Mouse (Mus musculus) intestine, embryonic 15.5 days (tissue): ENCODE measurements at regions not wholly inside any gene's neighbourhood (a gene's known extent, or its start where the extent isn't known, plus 50 kb on each side); places are given as distances from the start of the nearest gene placed in this dataset.
"Not testable (repeated sequence)": the region's sequence is repeated elsewhere in the genome, so short reads cannot be mapped to it uniquely, and the experiment has no call there.

Experiments
- ATAC-seq: fragments of 200-750 bp; cut with Nextera tagmentation; 2 replicates; pipeline ENCODE4 v1.8.0; 2017; ENCODE audit warnings: moderate TSS enrichment, moderate library complexity
- H3K27ac ChIP-seq: fragments of 300-500 bp; sonication (generic); 2 replicates; pipeline ENCODE4 v1.5.1; 2015; ENCODE audit warnings: mild to moderate bottlenecking, inconsistent platforms
- H3K27me3 ChIP-seq: fragments of 300-500 bp; sonication (generic); replicated peaks from 2 replicates; pipeline ENCODE4 v1.6.1; 2015; ENCODE audit warnings: inconsistent platforms
- H3K36me3 ChIP-seq: fragments of 300-500 bp; sonication (generic); 2 replicates; pipeline ENCODE4 v1.6.1; 2015; ENCODE audit warnings: inconsistent platforms
- H3K4me1 ChIP-seq: fragments of 300-500 bp; sonication (generic); replicated peaks from 2 replicates; pipeline ENCODE4 v1.6.1; 2015; ENCODE audit warnings: inconsistent platforms
- H3K4me2 ChIP-seq: fragments of 300-500 bp; sonication (generic); replicated peaks from 2 replicates; pipeline ENCODE4 v1.6.1; 2015; ENCODE audit warnings: mild to moderate bottlenecking, inconsistent platforms
- H3K4me3 ChIP-seq: fragments of 300-500 bp; sonication (generic); replicated peaks from 2 replicates; pipeline ENCODE4 v1.5.1; 2015; ENCODE audit warnings: inconsistent platforms
- H3K9ac ChIP-seq: fragments of 300-500 bp; sonication (generic); 2 replicates; pipeline ENCODE4 v1.6.1; 2015; ENCODE audit warnings: inconsistent platforms
- H3K9me3 ChIP-seq: fragments of 300-500 bp; sonication (generic); 2 replicates; pipeline ENCODE4 v1.6.1; 2016; ENCODE audit warnings: inconsistent platforms
- WGBS: fragments of 180-500 bp; shearing (Covaris S2); methylation state at CpG from one replicate; pipeline ENCODE4 v1.1.7; 2015; 5-methylcytosine and 5-hydroxymethylcytosine counted together

DNA sequence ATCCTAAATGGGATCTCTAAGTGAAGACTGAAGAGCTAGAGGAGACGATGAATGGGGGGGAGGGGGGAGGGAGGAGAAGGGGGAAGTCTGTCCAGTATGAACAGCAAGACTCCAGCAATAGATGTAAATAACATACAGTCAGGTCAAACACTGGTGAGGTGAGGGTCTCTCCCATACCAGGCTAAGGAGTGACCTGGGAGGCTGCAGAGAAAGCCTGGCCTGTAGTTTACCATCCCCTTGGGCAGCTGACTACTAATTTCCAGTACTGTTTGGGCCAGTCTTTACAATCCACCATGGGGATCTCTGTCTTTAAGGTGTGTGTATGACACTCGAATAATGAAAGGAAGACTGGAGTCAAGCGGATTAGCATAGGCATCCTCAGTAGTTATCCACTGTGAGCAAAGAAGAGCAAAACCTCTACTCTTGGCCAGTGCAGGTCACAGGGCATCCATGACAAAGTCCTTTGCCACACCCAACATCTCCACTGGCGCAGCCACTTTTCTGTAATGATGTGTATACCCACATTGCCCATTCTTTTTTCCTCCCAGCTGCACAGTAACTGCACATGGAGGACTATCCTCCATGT lies 128.3 kb upstream of the Tbl1xr1 start:
- WGBS = 75% methylated on average over 4 of the region's 4 CpGs
- Histone ChIP-seq H3K27me3 (no peaks in the 10 kb centered on the region), H3K4me1 (0 out of 2 replicates have a peak, but pooled peaks cover 3% of the 10 kb centered on the region), H3K9me3 (no peaks in the 10 kb centered on the region), H3K27ac (no peak overlapping the region), H3K36me3 (no peaks in the 10 kb centered on the region), H3K9ac (no peak overlapping the region), H3K4me3 (no peak overlapping the region), H3K4me2 (no peak overlapping the region)
- ATAC-seq = no peak

DNA sequence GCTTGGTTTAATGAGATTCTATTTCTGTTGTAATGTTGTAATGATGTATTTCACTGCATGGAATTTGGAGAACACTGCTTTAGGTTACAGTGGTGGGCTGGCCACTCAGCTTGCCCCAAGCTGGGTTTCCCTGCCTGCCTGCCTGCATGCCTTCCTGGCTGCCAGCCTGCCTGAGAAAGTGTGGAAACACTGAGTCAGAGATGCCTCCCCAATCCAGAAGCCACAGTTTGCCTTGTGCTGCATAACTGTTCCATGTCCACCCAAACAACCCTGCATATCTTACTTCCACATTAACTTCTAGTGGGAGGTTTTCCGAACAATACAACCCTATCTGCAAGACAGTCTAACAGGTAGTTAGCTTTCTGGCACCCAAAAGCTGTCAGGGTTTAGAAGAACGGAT lies 127.0 kb upstream of the Tbl1xr1 start:
- no peak overlapping the region for H3K9ac ChIP-seq
- no peak overlapping the region for H3K4me3 ChIP-seq
- H3K4me2 ChIP-seq = no peak overlapping the region
- no peak for ATAC-seq
- H3K27me3 ChIP-seq = no peaks in the 10 kb centered on the region
- H3K9me3 ChIP-seq = no peaks in the 10 kb centered on the region
- 0 out of 2 replicates have a peak, but pooled peaks cover 3% of the 10 kb centered on the region for H3K4me1 ChIP-seq
- no peak overlapping the region for H3K27ac ChIP-seq
- no peaks in the 10 kb centered on the region for H3K36me3 ChIP-seq
- 83% methylated on average over 2 of the region's 2 CpGs for WGBS

DNA sequence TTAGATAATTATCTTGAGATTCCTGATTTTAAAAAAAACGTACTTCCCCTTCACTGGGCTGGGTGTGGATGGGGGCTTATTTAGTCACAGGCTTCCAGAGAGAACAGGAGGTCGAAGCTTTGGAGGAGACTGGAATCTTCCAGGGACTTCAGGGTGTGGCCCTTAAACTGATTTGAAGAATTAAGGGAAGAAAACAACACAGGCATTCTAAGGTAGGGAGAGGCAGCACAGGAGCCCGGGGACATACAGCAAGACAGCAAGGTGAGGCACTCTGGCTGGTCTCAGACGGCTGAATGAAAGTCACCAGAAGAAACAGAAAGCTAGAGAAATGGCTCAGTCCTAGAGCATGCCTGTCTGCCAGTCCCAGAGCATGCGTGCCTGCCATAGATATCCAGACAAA lies 125.9 kb upstream of the Tbl1xr1 start:
- H3K4me2 ChIP-seq = no peak overlapping the region
- H3K9ac ChIP-seq = no peak overlapping the region
- H3K4me3 ChIP-seq = no peak overlapping the region
- no peak overlapping the region for H3K27ac ChIP-seq
- no peaks in the 10 kb centered on the region for H3K27me3 ChIP-seq
- 66% methylated on average over 5 of the region's 5 CpGs for WGBS
- 0 out of 2 replicates have a peak, but pooled peaks cover 3% of the 10 kb centered on the region for H3K4me1 ChIP-seq
- no peak for ATAC-seq
- no peaks in the 10 kb centered on the region for H3K9me3 ChIP-seq
- H3K36me3 ChIP-seq = no peaks in the 10 kb centered on the region

DNA sequence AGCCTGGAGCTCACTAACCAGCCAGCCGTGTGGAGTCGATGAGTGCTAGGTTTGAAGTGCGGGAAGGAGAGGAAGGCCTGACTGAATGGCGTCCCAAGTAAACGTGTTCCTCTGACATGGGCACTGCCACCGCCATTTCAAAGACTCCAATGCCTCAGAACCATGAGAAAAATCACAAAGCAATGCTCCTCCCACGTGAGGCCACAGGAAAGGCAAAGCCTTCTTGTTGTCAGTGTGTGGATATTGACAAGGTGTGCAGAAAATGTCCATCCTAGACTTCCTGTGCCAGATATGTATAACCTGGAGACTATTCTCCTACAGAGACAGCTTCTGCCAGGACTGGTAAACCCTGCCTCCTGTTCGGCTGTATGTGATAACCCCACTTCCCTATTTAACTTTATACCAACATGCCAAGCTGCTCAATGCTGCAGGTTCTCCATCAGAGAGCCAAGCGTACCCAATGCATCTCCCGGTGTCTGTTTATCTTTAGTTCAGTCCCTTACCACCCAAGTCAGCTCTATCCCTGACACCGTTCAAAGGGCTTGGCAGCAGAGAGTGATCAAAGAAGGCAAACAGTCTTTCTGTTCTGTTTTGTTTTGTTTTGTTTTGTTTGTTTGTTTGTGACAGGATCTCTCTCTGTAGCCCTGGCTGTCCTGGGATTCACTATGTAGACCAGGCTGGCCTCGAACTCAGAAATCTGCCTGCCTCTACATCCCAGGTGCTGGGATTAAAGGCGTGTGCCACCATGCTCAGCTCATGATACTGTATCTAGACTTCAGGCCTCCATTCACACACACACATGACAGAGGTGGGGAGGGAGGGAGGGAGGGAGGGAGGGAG lies 124.8 kb upstream of the Tbl1xr1 start:
- Histone ChIP-seq H3K9me3 (no peaks in the 10 kb centered on the region), H3K4me1 (0 out of 2 replicates have a peak, but pooled peaks cover 3% of the 10 kb centered on the region), H3K27ac (no peak overlapping the region), H3K9ac (no peak overlapping the region), H3K36me3 (no peaks in the 10 kb centered on the region), H3K4me3 (no peak overlapping the region), H3K4me2 (no peak overlapping the region), H3K27me3 (no peaks in the 10 kb centered on the region)
- no peak for ATAC-seq
- 82% methylated on average over 13 of the region's 13 CpGs for WGBS

DNA sequence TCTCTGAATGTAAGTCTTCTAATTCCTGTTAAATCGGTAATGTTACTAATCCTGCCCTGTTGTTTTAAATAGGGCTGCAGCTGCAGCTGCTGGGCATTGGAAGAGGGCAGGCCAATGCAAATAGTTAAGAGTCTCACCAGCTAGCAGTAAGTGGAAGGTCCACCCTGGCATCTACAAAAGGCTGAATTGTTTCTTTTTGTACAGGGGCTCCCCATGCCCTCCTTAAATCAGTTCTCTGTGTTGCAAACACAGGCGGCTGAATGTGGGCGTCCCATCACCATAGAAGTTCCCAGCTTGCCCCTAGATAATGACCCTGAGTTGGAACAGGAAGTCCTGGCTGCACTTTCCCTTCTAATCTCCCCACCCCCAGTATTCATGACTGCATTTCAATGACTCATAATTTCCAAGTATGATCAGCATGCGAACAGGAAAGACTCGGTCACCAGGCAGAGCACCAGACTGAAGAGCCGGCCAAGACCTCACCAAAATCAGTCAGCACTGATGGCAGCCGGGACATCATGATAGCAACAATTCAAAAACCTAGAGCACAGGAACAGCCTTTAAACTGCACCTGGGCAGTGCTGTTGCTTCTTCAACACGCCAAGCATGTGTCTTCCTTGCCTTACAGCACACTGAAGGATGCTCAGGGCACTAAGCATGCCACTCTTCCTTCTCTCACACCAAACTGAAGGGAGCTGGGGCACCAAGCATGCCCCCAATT lies 123.6 kb upstream of the Tbl1xr1 start:
- Histone ChIP-seq H3K27ac (no peak overlapping the region), H3K27me3 (no peaks in the 10 kb centered on the region), H3K36me3 (no peaks in the 10 kb centered on the region), H3K9me3 (no peaks in the 10 kb centered on the region), H3K4me1 (0 out of 2 replicates have a peak, but pooled peaks cover 3% of the 10 kb centered on the region), H3K4me2 (no peak overlapping the region), H3K9ac (no peak overlapping the region), H3K4me3 (no peak overlapping the region)
- peak; percentile 79 for ATAC-seq
- WGBS = 59% methylated on average over 8 of the region's 8 CpGs

DNA sequence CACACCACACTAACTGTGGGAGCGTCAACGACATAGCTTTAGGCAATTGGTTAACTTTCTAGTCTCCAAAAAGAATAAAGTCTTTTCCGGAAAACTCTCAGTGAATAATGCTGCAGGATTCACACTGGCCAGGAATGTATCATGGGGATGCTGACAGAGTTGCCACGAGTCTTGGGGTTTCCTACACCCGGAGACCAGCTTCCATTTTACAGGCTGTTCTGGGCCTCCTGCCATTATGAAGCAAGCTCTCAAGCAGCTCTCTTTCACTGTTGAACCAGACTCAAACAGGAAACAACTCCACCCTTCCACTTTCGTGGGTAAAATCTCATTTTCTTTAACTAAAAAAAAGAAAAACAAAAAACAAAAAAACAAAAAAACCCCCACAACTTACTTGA lies 123.0 kb upstream of the Tbl1xr1 start:
- Histone ChIP-seq H3K27me3 (no peaks in the 10 kb centered on the region), H3K36me3 (no peaks in the 10 kb centered on the region), H3K4me1 (0 out of 2 replicates have a peak, but pooled peaks cover 3% of the 10 kb centered on the region), H3K4me2 (no peak overlapping the region), H3K4me3 (no peak overlapping the region), H3K27ac (no peak overlapping the region), H3K9ac (no peak overlapping the region), H3K9me3 (no peaks in the 10 kb centered on the region)
- 84% methylated on average over 6 of the region's 6 CpGs for WGBS
- no peak for ATAC-seq

DNA sequence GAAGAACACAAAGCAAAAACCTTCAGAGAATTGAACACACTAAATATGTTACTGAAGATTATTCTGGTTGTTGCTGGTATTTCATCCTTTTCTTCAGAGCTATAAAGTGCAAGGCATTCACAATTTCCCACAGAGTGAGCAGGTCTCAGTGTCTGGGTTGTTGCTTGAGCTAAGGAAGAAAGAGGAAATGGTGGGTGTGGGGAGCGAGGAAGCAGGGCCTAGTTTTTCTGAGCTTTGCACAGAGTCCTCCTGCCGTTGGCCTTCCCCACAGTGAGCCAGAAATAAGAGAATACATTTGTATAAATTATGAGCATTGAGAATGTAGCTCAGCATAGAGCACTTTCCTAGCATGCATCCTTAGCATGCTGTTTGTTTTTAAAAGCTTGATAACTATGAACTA lies 120.8 kb upstream of the Tbl1xr1 start:
- 0 out of 2 replicates have a peak, but pooled peaks cover 3% of the 10 kb centered on the region for H3K4me1 ChIP-seq
- H3K4me2 ChIP-seq = no peak overlapping the region
- H3K27ac ChIP-seq = no peak overlapping the region
- no peaks in the 10 kb centered on the region for H3K27me3 ChIP-seq
- no peak overlapping the region for H3K9ac ChIP-seq
- no peak for ATAC-seq
- 62% methylated on average over 2 of the region's 2 CpGs for WGBS
- H3K9me3 ChIP-seq = no peaks in the 10 kb centered on the region
- no peak overlapping the region for H3K4me3 ChIP-seq
- no peaks in the 10 kb centered on the region for H3K36me3 ChIP-seq

DNA sequence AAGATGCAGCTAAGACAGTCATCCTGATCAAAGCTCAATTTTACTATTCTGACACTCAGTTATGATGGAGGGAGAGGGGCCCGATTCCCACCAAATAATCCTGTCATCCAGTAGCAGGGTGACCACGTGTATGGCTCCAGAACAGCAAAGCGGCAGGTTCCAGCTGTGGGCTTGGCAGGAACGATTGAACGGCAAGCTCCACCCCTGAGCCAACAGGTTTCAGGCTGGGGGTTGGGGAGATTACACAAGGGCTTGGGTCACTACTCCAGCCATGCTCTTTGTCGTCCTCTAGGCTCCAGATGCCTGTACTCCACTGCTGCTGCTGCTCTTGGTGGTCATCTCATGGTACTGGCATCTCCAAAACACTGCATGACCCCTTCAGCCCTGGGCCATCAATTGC lies 119.3 kb upstream of the Tbl1xr1 start:
- not testable (repeated sequence) for H3K9ac ChIP-seq, H3K27me3 ChIP-seq, H3K36me3 ChIP-seq, H3K27ac ChIP-seq, H3K4me1 ChIP-seq, H3K9me3 ChIP-seq, H3K4me3 ChIP-seq, H3K4me2 ChIP-seq, ATAC-seq
- WGBS = 59% methylated on average over 6 of the region's 6 CpGs

DNA sequence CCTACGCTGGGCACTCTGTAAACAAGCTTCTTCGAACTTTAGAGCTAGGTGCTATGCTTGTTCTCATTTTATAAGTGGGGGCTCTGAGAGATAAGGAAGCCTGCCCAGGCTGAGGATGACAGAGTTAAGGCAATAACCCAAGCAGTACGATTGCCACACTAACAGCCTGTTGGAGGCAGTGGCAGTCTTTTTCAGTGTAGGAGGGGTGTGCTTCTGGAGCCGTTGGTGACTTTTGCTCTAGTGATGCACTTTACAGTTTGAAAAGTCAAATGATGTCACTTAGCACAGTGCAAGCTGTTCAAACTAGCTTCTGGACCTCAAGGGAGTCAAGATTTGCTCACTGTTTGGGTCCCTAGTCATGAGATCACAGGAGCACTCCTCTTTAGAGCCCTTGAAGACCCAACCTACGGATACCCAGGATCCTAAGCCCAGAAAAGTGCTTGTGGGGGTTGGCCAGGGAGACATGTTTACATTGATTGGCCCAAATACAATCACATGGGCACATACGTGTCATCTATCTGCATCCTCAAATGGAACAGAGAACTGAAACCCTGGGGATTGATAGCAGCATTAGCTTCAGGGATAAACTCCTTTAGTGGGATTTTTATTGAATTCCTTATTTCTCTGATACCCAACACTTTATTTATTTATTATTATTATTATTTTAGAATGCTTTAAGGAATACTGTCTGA lies 117.7 kb upstream of the Tbl1xr1 start:
- H3K36me3 ChIP-seq = no peaks in the 10 kb centered on the region
- no peak for ATAC-seq
- no peak overlapping the region for H3K27ac ChIP-seq
- H3K4me1 ChIP-seq = peaks cover 8% of the 10 kb centered on the region
- no peaks in the 10 kb centered on the region for H3K27me3 ChIP-seq
- WGBS = 78% methylated on average over 6 of the region's 6 CpGs
- H3K4me2 ChIP-seq = no peak overlapping the region
- no peak overlapping the region for H3K4me3 ChIP-seq
- no peak overlapping the region for H3K9ac ChIP-seq
- no peaks in the 10 kb centered on the region for H3K9me3 ChIP-seq

DNA sequence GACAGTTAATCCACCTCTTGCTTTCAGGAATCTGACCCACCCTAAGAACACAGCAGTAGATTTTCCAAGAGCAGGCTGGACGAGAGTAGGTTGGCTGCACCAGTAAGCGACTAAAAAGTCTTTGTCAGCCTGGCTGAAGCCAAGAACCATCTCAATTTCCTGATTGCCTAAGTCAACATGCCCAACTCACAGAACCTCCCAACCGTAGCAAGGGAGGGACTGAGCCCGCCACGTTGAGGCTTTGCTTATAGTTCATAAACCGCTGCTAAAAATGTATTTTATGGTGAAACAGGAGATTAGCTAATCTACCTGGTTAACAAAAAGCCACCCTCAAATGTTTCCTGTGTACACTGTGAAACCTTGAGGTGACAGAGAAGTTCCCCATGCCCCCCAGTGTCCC lies 115.4 kb upstream of the Tbl1xr1 start:
- peaks cover 8% of the 10 kb centered on the region for H3K4me1 ChIP-seq
- 63% methylated on average over 6 of the region's 6 CpGs for WGBS
- H3K9ac ChIP-seq = no peak overlapping the region
- no peak overlapping the region for H3K27ac ChIP-seq
- no peak overlapping the region for H3K4me2 ChIP-seq
- H3K36me3 ChIP-seq = no peaks in the 10 kb centered on the region
- H3K9me3 ChIP-seq = no peaks in the 10 kb centered on the region
- ATAC-seq = no peak
- H3K4me3 ChIP-seq = no peak overlapping the region
- no peaks in the 10 kb centered on the region for H3K27me3 ChIP-seq

DNA sequence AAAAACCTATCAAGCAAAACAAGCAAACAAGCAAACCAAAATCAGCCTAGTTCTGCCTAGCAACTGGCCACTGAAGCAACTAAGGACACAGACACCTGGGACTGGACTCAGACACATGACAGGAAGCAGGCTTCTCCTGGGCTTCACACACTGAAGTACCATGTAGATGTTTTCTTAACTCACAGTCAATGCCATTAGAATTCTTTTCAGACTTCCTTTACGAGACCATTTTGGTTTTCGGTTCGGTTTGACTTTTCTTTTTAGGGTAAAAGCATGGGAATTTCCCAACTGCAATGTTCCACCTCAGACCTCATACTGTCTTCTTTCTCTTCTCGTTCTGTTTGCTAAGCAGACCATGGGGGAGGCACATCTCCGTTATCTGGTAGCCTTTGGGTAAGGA lies 114.7 kb upstream of the Tbl1xr1 start:
- no peaks in the 10 kb centered on the region for H3K27me3 ChIP-seq
- H3K4me3 ChIP-seq = no peak overlapping the region
- no peaks in the 10 kb centered on the region for H3K9me3 ChIP-seq
- H3K36me3 ChIP-seq = no peaks in the 10 kb centered on the region
- 78% methylated on average over 5 of the region's 5 CpGs for WGBS
- no peak for ATAC-seq
- peaks cover 8% of the 10 kb centered on the region for H3K4me1 ChIP-seq
- H3K27ac ChIP-seq = no peak overlapping the region
- no peak overlapping the region for H3K4me2 ChIP-seq
- no peak overlapping the region for H3K9ac ChIP-seq

DNA sequence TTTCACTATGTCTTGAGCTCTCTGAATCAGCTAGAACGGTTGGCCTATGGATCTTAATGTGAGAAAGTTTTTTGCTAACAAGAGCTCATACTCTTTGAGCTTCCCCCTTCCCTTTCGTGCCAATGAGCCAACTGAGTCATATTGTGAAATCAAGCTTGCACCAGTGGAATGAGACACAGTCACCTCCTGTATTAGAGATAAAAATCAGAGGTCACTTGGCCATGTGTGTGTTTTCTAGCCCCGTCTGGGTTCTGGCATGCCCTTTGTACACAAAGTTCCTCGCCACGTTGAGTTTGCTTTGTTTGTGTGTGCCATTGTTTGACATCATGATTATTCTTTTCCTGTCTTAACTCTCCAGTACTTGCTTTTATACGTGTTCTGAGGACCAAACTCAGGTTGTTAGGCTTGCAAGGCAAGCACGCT lies 114.1 kb upstream of the Tbl1xr1 start:
- peaks cover 8% of the 10 kb centered on the region for H3K4me1 ChIP-seq
- H3K36me3 ChIP-seq = no peaks in the 10 kb centered on the region
- H3K9me3 ChIP-seq = no peaks in the 10 kb centered on the region
- ATAC-seq = 0 out of 2 replicates have a peak, but pooled peaks have one; percentile 29
- H3K27ac ChIP-seq = 0 out of 2 replicates have a peak overlapping the region, but pooled peaks have one; percentile 20
- no peaks in the 10 kb centered on the region for H3K27me3 ChIP-seq
- H3K4me3 ChIP-seq = no peak overlapping the region
- no peak overlapping the region for H3K9ac ChIP-seq
- H3K4me2 ChIP-seq = no peak overlapping the region
- 29% methylated on average over 7 of the region's 7 CpGs for WGBS
